Mouse (Mus musculus): Measurements from ENCODE around the gene Kcnmb1.

Gene Kcnmb1

DNA sequence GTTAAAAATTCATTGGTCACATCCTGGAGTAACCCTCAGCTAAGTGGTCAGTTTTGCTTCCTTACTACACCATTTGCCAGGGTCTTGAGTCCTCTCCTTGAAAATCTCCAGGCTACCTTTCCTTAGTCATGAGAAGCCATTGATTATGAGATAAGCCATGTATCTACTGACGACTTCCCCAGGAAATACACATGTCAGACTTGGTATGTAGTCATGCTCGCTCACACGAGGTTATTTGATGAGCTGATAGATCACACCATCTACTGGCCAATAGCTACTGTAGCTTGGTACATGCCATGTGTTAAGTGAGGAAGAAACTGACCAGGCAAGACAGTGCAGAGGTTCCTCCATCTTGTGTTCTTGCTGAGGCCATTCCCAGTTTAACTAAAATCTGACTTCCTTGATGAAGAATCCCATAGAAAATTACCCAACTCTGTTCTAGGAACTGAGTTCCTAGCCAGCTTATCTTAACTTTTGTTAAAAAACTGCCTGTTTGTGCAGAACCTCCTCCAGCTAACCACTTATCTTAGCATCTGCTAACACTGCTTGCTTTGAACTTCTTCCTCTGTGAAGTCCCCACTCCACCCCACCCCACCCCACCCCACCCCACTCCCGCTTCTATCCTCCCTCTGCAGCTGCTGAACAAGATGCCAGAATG lies 23.2 kb upstream of the Kcnmb1 start:
- in situ Hi-C loops (cut with MboI, MseI) = loop anchor here in 1 of 2 experiments (10.0 kb wide), 2 partner anchors 125 to 745 kb away; no protein-coding TSS in a partner anchor

DNA sequence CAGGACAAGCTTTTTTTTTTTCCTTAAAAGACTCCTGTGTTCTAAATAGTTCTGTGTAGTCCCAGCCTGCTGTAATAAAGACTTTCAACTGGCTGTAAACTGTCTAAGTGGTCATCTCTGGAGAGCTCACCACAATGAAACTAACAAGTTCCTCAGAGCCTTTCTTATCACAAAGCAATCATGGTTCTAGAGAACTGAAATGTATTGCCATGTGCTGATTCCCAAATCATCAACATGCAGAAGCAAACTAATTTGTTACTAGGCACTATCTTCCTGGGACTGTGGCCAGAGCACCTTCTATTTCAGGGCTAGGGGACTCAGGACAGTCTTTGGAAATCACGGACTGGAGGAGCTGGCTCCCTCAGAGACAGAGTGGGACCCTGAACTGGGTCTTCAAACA lies 19.2 kb upstream of the Kcnmb1 start:
- in situ Hi-C loops (cut with MboI, MseI) = loop anchor here in 1 of 2 experiments (10.0 kb wide), 2 partner anchors 121 to 741 kb away; no protein-coding TSS in a partner anchor

DNA sequence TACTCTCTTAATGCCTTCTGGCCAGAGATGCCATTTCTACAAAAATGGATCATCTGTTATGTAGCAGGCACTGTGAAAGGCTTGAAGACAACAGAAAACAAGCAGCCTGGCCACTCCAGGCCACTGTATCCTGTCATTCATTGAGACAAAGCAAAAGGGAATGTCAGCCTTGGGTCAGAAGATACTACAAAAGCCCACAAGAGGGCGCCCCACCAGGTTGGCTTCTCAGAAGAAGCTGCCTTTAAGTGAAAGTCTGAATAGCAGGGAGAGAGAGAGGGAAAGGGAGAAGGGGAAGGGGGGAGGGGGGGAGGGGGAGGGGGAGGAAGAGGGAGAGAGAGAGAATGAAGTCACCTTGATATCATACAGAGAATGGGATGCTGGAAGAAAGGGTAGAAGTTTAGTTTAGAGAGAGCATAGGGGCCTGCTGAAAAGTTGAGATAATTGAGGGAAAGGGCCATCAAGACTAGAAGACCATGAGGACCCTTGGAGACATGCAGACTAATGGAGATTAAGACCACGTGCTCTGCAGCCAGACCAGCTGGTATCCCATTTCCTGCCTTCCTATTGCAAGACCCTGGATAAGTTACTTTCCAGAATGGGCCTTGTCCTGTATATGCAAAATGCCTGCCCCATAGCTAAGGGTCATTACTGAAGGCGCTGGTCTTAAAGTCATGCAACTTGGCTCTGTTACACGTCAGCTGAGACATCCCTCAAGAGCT lies 18.6 kb upstream of the Kcnmb1 start:
- in situ Hi-C loops (cut with MboI, MseI) = loop anchor here in 1 of 2 experiments (10.0 kb wide), 2 partner anchors 121 to 741 kb away; no protein-coding TSS in a partner anchor

DNA sequence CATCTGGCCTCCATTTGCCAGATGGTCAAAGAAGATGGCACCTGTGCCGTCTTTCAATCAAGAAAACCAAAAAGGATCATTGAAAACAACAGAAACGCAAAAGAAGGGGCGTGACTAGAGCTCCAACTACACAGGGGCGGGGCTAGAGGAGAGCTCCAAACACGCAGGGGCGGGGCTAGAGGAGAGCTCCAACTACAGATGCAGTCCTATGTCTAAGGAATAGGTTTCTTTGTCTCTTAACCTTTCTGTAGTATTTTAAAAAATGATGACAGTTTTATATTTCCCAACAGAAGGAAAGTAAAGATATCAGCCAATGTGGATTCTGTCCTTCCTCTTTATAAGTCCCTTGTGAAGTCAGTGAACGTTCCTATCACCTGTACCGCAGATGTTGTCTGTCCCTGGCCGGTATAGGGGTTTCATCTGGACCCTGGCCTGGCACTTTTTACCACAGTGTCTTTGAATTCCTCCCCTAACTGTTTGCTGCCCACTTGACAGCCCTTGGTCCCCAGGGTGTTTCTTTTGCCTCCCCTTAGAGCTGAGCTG lies 18.0 kb upstream of the Kcnmb1 start:
- in situ Hi-C loops (cut with MboI, MseI) = loop anchor here in 1 of 2 experiments (10.0 kb wide), 2 partner anchors 120 to 740 kb away; no protein-coding TSS in a partner anchor

DNA sequence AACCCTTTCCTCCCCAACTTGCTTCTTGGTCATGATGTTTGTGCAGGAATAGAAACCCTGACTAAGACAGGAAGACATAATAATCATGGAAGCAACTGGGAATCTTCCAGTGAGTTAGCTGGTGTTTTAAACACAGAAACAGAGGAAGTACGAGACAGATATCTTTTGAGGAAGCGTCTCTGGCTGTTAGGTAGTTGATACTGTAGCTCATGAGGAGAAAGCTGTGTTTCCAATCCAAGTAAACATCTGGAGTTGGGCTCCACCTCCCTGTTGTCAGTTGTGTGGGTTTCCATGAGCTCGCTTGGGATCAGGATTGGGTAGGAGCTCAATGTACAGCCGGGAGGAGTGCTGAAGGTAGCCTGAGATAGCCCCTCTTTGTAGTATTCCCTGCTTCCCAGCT lies 16.3 kb upstream of the Kcnmb1 start:
- in situ Hi-C loops (cut with MboI, MseI) = loop anchor here in 1 of 2 experiments (10.0 kb wide), 2 partner anchors 118 to 738 kb away; no protein-coding TSS in a partner anchor

DNA sequence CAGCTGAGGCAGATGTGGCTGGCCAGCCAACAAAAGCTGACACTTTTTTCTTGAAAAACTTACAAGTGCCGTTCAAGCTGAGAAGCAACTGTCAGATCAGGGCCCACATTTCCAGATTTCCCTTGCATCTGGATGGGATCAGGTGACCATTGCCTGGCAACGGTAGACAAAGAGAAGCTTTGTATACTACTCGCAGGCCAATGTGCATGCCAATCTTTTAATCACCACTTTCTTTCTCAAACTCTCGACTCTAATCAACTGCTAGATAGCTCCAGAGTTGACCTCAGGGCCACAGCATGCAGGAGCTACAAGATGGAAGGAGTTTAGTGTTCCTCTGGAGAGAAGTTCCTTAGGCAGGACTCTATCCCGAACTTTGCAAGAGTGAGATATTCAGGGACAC lies 11.7 kb upstream of the Kcnmb1 start:
- in situ Hi-C loops (cut with MboI, MseI) = loop anchor here in 1 of 2 experiments (25.0 kb wide), 1 partner anchor 261 kb away; the partner anchor contains the start of gene Foxi1

DNA sequence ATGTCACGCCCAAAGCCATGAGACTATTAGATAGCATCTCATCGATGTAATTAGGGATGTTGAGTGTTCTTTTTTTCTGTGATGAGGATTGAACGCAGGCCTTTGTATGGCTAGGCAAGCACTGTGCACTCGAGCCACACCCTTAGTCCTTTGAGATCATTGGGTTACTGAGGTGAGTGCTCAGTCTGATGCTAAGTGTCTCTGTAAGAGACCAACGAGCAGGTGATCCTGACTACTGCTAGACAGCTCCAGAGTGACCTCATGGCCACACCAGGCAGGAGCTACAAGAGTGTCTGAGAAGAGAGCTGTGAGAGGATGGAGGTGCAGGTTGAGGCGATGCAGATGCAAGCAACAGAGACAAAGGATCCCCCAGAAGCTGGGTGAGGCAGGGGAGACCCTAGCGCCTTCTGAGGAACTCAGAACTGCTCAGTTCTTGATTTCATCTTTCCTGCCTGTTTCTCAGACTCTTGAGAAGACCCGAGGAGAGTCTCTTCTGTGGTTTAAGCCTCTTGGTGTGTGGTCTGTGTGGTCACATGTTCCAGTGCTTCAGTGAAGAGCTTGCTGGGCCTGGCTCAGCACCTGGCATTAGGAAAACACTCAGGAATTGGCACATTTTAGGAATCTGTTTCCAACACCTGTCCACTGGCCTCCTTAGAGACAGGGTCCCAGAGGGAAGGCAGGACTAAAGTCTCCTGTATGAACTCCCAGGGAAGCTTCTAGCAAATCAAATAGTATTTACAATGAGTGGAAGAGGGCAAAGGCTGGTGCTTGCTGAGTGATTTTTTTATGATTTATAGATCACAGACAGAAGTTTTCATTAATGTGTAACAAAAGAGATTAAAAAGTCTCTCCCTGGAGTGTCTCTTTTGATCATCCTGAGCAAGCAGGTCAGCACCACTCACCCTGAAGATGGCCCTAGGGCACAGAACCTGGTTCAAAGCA lies 10.9 kb upstream of the Kcnmb1 start:
- in situ Hi-C loops (cut with MboI, MseI) = loop anchor here in 1 of 2 experiments (25.0 kb wide), 1 partner anchor 260 kb away; the partner anchor contains the start of gene Foxi1

DNA sequence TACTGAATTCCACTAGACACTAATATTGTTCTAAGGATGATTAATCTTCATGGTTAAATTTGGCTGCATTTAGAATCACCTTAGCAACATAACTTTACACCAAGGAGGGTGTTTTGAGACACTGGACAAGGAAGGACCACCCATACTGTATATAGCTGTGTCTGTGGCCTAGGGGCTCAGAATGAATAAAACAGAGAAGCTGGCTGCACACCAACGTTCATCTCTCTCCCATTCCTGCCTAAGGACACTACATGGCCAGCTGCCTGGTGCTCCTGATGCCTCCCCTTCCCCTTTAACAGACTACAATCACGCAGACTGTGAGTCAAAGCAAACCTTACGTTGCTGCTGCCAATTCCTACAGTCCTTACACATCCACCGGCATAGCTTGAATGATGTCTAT lies 6.8 kb upstream of the Kcnmb1 start:
- in situ Hi-C loops (cut with MboI, MseI) = loop anchor here in 1 of 2 experiments (25.0 kb wide), 1 partner anchor 256 kb away; the partner anchor contains the start of gene Foxi1

DNA sequence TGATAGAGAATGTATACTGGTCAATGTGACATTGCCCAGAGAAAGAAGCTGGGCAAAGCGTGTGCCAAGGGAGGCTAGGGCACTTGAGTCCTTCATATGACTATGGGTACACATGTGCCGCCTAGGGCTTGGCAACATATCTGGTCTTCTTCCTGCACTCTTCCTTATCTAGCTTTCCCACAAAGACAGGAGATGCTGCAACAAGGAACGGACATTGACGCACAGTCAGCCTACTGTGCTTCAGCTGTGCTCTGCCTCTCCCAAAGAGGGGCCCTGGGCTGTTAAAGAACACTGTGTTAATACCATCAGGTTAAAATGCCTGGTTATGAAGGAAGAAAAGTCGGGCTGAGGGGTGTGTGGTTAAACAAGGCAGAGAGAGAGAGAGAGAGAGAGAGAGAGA lies 6.2 kb upstream of the Kcnmb1 start:
- in situ Hi-C loops (cut with MboI, MseI) = loop anchor here in 1 of 2 experiments (25.0 kb wide), 1 partner anchor 256 kb away; the partner anchor contains the start of gene Foxi1

DNA sequence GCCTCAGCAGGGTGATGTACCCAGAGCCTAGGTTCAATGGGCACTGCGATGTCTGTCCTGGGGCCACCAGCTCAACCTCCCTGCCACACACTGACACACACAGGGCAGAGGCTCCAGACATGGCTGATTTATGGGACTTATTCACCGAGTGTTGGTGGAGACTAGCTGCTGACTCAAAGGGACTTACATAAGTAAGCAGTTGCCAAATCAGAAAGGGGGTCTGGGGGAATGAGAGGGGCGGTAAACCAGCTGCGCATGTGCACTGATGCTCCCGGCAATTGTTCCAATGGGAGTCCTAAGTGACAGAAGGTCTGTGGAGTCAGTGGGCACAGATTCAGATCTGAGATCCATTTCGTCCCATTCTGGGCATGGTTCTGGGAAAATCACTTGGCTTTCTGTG lies 5.2 kb upstream of the Kcnmb1 start:
- in situ Hi-C loops (cut with MboI, MseI) = loop anchor here in 1 of 2 experiments (25.0 kb wide), 1 partner anchor 255 kb away; the partner anchor contains the start of gene Foxi1

DNA sequence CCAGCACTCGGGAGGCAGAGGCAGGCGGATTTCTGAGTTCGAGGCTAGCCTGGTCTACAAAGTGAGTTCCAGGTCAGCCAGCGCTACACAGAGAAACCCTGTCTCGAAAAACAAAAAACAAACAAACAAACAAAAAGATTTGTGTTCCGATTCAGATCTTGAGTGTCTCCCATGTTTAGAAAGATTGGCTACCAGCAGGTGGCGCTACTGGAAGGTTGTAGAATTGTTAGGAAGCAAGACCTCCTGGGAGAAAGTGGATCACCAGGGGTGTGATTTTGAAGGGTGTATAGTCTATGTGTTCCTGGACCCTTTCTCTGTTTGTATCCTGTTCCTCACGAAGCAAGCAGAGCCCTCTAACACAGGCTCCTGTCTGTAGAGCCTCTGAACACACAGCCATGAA lies 4.1 kb upstream of the Kcnmb1 start:
- in situ Hi-C loops (cut with MboI, MseI) = loop anchor here in 1 of 2 experiments (25.0 kb wide), 1 partner anchor 254 kb away; the partner anchor contains the start of gene Foxi1

DNA sequence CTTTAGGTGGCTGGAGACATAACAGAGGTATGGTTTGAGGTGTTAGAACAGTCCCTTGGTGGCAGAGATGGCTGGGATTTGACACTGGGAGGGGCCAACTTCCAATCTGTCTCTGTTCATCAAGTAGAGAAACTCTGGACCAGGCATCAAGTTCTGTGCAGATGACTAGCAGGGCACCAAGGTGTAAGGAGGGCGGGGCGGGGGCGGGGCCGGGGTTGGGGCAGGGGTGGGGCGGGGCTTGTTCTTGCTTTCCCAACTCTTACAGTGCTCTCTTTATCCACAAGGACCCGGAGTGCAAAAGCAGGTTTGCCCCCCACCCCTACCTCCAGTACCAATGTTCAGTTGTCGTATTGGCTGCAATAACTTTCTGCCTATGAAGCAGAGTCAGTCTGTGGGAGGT lies 635 bp upstream of the Kcnmb1 start:
- in situ Hi-C loops (cut with MboI, MseI) = loop anchor here (10.0 to 25.0 kb wide), 2 partner anchors 250 to 253 kb away; partner anchors contain the start of gene Foxi1 (in 1 of the 2)

DNA sequence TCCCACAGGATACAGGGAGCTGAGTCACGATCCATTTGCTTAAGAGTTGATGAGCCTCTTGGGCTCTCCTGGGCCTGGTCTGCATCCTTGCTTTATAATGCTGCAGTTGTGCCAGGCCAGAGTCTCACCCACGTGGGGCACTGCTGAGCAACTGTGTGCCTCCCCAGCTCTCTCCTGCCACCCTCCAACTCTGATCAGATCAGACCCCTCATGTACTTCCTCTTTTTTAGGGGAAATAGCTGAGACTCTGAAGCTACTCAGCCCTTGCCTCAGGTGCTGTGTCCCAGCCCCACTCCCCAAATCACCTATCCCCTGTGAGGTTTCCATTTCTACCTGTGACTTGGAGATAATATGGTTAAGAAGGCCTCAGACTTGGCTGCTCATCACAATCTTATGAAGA lies 2.6 kb downstream of the Kcnmb1 start:
- in situ Hi-C loops (cut with MboI, MseI) = loop anchor here (10.0 to 25.0 kb wide), 2 partner anchors 247 to 249 kb away; partner anchors contain the start of gene Foxi1 (in 1 of the 2)

DNA sequence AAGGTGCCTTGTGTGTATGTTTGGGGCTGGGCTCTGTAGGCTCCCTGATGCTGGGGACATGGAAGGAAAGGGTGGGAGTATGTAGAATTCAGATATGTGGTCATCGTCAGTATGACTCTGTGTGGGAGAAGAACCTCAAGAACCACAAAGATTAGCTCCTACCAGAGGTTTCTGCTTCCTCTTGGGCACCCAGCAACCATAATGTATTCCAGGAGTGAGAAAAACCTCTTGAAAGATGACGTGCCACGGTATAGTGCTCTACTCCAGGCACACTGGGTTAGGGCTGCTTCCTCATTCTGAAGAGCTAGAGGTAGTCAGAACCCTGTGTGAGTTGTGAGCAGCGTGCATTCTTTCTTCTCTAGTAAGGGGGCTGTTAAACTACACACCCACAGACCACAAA lies 4.9 kb downstream of the Kcnmb1 start:
- in situ Hi-C loops (cut with MboI, MseI) = loop anchor here (10.0 to 25.0 kb wide), 2 partner anchors 245 to 247 kb away; partner anchors contain the start of gene Foxi1 (in 1 of the 2)

DNA sequence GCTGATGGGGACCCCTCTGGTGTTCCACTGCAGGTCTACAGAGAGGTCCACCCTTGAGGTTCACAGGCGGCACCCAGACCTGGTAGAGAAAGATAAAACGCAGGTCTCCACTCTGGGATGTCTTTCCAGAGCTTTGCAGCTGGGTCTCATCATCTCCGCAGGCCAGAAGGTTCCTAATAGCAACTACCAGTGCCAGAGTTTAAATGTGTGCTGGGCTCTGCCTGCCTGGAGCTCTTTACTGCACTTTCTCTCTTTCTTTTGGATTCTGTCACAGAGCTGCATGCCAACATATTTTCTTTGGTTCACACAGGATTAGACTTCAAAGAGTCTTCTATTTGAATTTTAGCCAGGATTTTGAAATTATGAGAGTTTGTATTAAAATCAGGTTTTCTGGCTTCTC lies 6.4 kb downstream of the Kcnmb1 start:
- in situ Hi-C loops (cut with MboI, MseI) = loop anchor here (10.0 to 25.0 kb wide), 2 partner anchors 243 to 246 kb away; partner anchors contain the start of gene Foxi1 (in 1 of the 2)

DNA sequence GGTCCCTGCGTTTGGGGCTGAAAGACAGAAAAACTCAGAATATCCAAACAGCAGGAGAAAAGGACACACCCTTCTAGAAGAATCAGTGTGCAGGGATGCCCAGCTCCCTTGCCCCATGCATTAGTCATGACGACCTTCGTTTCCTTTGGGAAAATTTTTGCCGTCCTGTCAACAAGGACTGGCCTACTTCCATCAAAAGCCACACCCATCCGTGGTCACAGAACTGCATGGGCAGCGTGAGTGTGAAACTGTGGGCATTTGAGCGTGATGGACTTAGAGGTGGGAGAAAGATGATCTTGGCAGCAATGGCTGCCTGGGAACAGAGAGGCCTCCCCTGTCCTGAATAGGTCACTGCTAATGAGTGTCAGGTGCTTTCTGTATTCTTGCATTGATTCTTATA lies 9.3 kb downstream of the Kcnmb1 start:
- in situ Hi-C loops (cut with MboI, MseI) = loop anchor here (10.0 to 25.0 kb wide), 2 partner anchors 240 to 543 kb away; partner anchors contain the start of gene Foxi1 (in 1 of the 2)

DNA sequence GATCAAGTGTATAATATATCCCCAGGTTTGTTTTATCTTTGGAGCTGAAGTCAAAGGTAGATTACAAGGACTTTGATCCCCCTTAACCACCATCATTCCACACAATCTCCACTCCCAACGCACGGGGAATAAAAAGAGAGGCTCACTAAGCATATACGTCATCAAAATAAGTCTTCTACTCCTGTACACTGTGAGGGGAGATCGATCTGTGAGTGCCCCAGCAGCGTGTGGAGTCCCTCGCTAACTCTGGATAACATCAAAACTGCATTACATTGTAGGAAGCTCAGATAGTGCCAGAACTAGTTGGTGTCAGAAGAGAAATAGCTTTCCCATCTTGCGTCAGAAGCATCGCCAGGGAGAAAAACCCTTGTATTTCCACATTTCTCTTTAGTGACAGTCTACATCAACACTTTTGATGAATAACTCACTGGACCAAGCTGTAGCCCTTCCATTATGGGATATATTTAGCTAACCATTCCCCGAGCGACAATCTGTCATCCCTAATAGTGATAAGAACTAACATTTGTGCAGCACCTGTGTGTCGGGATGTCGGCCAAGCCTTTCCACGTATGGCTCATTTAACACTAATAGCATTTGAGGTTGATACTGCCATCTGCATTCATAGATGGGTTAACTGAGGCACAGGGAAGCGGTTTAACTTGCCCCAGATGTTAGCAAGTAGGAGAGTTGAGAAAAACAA lies 11.7 kb downstream of the Kcnmb1 start:
- in situ Hi-C loops (cut with MboI, MseI) = loop anchor here (10.0 to 25.0 kb wide), 3 partner anchors 238 to 738 kb away; partner anchors contain the start of gene Foxi1 (in 1 of the 2)

DNA sequence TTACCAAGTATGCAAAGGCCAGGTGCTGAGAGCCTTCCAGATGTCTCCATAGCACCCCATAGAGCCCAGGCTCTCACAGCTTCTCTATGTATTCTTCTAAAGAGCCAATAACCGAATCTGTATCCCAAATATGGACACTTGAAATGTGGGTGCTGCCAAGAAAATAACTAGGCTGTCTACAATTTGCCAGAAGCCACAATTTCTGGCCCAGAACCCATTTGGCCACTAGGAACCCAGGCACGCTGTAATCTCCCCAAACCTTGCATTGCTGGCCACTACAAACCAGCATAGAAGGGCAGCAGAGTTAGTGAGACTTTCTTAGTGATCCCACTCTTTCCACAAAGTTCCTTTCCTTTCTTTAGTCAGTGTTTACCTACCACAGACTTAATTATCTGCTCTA lies 12.3 kb downstream of the Kcnmb1 start:
- in situ Hi-C loops (cut with MboI, MseI) = loop anchor here (10.0 to 25.0 kb wide), 2 partner anchors 540 to 737 kb away; no protein-coding TSS in a partner anchor

DNA sequence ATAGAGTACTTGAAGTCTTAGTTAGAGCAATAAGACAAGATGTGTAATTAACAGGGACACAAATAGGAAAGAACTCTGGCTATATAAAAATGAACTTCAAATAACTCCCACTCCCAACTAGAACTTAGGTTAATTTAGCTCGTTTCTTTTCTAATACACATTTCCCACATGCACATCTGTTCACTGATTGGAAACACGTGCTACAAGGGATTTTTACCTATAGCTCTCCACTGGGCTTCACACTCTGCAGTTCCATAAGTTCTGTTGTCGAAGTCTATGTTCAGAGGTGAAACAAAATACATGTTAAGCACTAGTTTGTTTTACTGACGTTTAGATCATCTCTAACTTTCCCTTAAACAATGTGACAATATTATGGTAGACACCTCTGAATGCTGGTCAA lies 17.3 kb downstream of the Kcnmb1 start:
- in situ Hi-C loops (cut with MboI, MseI) = loop anchor here in 1 of 2 experiments (25.0 kb wide), 1 partner anchor 732 kb away; no protein-coding TSS in a partner anchor
